Mouse (Mus musculus): ENCODE results near the gene Stum.

Stum gene

DNA sequence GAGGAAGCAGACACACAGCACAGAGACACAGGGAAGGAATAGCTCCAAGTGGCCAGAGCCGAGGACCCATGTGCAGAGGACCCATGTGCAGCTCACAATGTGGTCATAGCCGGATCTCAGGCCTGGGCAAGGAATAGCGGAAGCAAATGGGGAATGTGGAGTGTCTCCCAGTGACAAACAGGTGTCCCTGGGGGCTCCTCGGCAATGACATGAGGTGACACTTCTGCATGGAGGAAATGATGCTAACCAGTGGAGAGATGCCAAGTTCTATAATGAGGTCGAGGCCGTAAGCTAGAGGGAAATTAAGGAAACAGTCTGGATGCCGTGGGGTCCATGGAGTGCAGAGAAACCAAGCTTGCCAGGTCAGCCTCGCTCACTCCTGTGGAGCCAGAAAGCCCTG, 54.4 kb downstream of the Stum start:
- DNase-seq (ENCODE audit: low spot score in 2 of 2) = no peak

DNA sequence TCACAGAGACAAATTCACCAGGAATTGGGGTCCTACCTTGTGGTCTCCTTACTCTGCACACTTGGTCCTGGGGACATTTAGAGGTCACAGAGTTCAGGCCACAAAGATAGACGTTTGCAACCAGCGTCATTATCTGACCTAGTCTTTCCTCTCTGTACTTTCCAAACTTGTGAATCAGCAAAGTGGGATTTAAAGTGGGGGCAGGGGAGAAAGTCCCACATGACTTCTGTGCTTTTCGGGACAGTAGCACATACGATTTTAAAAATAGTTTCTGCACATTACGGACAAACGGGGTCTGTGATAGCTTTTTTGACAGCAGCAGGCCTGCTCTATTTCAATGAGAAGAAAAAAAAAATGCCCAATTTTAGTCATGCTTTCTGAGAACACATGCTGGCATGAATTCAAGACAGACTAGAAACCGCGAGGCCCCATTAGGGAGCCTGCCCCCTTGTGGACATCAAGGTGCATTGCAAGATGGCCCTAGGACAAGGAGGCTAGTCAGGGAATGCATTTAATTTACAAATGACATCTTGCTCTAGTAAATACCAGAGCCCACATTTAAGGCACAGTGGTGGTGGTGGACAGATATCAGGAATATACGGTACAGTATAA, 55.1 kb downstream of the Stum start:
- peak; percentile 46 to 73 for DNase-seq (ENCODE audit: low spot score in 2 of 2)

DNA sequence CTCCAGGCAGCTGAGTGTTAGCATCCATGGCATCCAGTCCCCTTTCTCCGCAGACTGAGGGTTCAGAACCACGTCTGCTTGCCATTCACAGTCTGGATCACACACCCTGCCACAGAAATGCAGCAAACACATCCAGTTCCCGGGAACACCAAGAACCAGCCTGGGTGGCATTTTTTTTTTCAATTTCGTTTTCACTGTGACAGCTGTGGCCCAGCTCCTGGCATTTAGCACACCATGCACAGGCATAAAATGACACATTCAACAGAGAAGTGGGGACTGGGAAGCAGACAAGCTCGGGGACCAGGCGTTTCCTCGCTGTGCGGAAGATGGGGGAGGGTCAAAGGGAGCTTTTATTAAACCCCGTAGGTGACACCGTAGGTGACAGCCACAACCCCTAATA, 55.6 kb downstream of the Stum start:
- DNase-seq (ENCODE audit: low spot score in 2 of 2) = no peak

DNA sequence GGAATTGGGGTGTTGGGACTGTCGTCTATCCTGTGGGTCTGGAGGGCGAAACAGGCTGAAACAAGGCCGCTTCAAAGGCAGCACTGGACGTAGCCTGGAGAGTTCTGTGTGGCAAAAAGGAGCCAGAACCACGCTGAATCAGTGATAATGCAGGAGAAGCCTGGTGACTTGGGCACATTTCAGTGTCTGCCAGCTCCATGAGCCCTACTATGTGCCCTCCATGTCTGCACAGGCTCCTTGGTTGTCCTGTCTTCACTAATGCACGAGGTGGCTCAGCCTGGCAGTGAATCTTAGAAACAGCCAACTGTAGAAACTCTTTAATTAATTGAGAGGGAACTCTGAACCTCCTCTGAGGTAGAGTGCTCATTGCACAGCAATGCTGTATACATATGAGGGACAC, 56.9 kb downstream of the Stum start:
- no peak for DNase-seq (ENCODE audit: low spot score in 2 of 2)

DNA sequence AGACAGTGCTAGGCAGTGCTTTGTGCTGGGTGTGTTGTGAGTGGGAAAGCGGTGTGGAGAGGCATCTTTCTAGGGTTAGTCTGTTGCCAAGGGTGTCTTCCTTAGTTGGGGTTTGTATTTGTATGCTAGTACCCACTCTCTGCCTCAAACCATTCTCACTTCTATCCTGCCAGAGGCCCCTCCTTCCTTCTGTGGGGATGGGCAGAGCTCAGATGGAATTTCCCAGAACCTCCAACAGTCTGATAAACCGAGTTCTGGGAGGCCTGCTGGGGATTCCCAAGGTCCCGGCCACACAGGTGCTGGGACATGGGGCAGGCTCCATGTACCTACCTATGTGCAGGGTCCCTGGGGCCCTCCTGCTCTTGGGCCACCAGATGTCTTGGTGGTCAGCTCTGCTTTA, 59.4 kb downstream of the Stum start:
- no peak for DNase-seq (ENCODE audit: low spot score in 2 of 2)

DNA sequence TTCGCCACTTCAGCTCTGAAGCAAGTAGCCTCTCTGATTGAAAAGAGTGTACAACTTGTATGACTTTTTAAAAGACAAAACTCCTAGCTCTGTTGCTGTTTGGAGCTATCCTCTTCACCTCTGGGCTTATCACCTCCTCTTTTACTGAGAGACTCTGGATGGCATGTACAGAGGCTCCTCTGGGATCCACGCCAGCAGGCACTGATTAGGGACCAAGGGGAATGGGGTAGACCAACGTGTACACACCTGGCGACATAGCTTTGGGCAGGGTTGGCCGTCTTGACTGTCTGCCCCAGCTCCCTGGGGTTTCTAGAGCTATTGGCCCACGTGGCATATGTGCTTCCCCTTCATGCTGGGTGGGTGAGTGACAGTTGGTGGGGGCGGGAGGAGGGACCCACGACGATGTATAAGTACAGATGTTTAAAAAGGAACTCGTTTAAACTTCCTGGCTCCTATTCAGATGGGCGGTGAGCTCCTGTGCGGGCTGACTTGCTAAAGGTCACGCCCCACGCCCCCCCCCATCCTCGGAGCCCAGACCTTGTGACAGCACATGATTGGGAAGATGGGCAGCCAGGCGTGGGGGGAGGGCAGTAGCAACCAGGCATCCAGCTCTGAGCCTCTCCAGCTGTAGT, 60.2 kb downstream of the Stum start:
- DNase-seq (ENCODE audit: low spot score in 2 of 2) = peak; percentile 65 to 66

DNA sequence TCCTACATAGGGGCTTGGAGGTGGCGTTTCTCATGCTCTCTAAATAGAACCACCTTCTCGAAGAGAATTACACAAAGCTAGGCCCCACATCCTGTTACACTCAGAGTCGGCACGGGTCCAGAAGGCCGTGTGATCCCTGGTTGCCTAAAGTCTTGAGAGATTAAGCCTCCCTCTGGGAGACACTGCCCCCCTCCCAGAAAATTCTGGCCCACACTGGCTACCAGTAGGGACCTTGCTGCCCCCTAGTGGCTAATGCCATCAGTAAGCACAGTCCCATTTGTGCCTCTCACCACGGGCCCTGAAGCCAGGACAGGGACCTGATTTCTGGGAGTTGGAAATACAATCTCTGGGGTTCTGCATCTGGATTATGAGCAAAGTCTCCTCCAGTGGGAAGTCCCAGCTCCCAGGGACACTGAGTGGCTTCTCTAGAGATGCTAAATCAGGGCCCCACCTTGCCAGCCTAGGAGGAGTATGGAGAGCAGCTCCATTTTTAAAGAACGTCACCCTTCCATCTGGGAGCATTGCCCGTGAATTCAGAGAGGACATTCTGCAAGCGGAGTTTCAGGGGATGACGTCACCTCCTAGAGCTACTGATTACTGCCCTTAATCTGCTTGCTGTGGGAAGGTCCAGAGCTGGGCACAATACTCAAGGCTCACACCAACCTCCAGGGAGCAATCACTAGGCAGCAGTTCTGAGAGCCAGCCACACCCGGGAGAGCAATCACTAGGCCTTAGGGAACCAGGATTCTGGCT, 61.1 kb downstream of the Stum start:
- DNase-seq (ENCODE audit: low spot score in 2 of 2) = peak; percentile 49 to 65

DNA sequence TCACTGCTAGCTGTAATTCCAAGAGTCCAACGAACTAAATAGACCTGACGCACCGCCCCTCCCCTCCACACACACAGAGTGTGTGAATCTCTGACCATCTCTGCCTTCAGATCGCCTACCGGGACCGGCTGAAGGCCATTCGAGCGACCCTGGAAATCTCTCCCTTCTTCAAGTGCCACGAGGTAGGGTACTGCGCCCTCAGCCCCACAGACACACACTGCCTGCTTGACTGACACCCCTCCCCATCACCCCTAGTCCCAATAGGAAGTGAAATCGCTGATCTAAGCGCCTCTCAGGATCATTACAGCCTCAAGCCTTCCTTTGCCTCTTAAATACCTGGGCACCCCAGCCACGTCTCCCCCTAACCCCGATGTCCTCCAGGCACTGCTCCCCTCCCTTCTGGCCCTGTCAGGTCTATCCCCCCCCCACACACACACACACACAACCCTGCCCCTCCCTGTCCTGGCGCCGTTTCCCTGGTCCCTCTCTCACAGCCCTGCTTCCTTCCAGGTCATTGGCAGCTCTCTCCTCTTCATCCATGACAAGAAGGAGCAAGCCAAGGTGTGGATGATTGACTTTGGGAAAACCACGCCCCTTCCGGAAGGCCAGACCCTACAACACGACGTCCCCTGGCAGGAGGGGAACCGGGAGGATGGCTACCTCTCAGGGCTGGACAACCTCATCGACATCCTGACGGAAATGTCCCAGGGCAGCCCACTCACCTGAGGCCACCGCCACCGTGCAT, 62.0 kb downstream of the Stum start:
- no peak for DNase-seq (ENCODE audit: low spot score in 2 of 2)

DNA sequence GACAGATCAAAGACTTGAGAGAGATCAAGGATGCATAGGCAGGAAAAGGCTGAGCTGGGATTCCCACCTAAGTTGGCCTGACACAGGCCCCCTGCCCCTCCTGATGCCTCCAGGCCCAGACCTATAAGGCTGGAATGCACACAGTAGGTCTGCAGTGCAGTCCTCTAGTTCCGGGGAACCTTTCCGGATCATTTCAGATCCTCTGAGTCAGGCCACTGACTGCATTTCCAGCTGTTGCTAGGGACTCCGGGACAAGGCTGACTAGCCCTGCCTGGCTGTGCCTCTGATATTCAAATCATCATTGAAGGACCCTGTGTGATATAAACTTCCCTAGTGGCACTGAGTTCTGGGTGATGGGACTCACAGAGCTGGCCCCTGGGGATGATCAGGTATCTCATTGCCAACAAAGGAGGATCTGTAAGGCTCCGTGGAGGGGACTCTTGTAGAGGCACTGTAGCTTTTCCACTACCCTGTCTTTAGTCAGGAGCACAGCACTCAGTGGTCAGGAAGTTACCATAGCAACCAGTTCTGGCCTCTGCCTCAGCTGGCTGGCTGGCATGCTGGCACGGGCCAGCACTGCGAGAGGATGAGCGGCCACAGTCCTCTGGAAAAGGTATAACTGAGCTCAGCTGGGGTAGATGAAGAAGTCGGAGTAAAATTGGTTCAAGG, 62.7 kb downstream of the Stum start:
- DNase-seq (ENCODE audit: low spot score in 2 of 2) = no peak

DNA sequence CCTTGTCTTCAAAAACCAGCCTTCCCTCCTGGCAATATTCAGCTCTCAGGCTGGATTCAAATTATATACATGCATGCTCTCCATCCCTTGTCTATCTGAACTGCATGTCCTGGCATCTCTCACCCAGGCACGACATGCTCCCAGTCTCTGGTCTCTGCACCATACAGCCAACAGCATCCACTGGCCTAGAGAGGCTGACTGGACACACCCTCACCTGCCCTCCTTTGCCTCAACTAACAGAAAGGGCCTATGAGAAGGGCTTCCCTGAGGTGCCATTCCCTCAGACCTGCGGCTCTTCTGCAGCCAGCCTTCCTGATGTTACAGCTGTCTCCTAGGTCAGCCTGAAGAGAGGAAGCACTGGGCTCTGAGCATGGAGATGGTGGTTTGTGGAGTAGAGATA, 64.2 kb downstream of the Stum start:
- DNase-seq (ENCODE audit: low spot score in 2 of 2) = no peak

DNA sequence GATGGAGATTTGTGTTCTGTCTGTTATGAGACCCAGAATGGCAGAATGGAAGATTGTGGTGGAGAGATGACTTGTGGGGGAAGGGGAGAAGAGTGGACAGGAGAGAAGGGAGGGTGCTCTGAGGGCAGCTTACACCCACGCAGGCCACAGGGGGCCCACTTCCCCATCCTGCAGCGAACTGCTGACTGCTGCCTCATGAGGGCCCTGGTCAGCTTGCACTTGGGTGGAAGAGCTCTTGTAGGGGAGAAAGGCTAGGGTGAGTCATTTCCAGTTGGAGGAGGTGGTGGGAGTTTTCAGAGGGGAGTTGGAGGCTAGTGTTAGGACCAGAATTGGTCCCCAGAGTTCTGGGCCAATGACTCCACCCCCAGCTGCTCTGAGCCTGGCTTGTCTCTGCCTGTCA, 66.2 kb downstream of the Stum start:
- peak in 1 of 2 experiments; percentile 52 for DNase-seq (ENCODE audit: low spot score in 2 of 2)

DNA sequence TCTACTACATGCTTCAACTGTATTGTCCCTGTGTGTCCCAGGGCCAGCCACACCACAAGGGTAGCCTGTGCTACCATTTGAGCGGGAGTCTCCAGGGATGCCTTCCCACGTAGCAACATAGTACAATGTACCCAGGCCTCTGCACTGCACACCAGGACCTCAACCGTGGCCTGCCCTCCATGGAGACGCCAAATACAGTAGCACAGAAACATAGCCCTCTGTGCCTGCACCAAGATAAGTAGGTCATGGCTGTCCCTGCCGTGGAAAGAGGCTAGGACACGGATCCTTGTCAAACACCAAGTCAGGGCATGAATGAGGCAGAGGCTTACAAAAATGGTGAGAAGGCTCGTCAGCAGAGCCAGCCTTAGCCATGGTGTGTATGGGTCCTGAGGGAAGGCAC, 67.5 kb downstream of the Stum start:
- DNase-seq (ENCODE audit: low spot score in 2 of 2) = no peak

DNA sequence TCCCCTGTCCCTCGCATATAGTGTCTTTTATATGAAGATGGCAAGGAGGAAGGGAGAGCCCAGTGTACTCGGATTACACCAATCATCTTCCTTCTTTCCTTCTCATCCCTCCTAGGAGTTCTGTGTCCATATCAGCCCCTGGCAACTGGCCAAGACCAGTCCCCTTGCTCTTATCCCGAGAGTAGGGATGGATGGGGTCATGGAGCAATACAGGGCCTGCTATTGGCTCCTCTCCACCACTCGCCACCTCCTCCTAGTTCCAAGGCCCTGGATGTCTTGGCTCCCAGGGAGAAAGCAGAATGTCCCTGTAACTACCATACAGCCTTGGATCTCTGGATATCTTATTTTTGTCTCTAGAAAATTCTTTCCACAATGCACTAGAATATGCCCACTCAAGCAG, 68.2 kb downstream of the Stum start:
- no peak for DNase-seq (ENCODE audit: low spot score in 2 of 2)

DNA sequence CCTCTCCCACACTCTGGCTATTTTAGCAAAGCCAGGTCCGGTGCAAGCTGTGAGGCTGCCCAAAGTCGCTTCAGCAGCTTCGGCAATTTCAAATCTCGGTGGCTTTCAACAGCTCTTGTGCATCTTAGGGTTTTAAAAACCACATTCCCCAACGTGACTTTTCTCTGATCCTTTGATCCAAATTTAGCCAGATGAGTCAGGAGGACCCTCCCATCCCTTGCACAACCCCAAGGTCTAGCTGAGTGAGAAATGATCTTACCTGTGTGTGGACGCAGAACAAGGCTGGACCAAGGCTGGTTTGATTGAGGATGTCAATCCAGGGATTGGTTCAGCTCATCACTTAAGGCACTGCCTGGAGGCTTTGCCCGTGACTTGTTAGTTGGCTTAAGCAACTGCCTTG, 73.0 kb downstream of the Stum start:
- DNase-seq (ENCODE audit: low spot score in 2 of 2) = no peak

DNA sequence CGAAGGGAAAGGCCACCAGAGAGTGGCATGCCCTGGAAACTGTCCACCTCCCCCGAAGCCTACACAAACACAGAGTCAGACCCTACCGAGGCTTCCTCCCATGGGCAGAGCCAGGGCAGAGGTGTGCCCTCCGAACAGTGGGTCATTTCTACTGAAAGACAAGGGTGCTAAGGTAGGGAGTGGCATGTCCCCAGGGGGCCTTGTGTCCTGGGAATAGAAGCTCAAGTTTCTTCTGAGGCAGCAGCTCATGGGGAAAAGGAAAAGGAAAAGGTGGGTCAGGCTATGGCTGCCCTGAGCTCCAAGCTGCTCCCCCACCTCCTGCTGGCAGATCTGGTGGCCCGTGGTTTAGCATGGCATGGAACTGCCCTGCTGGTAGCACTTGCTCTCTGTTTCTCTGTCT, 73.5 kb downstream of the Stum start:
- DNase-seq (ENCODE audit: low spot score in 2 of 2) = no peak

DNA sequence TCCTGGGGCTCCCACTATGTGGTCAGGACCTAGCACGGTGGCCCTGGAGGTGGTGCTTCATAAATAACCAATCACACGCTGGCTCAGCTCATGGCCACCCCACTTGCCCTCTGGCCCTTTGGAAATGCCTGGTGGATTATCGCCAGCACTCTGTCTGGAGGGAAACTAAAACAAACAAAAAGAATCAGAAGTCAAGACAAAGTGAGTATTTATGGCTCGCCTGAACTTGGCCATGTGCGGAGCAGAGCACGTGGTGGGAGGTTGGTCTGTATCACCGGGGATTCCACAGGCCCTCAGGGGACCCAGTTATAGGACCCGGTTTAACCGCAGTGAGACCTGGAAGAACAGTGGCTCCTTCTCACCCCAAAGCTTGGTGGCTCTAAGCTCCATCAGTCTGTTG, 74.5 kb downstream of the Stum start:
- DNase-seq (ENCODE audit: low spot score in 2 of 2) = peak in 1 of 2 experiments; percentile 43

DNA sequence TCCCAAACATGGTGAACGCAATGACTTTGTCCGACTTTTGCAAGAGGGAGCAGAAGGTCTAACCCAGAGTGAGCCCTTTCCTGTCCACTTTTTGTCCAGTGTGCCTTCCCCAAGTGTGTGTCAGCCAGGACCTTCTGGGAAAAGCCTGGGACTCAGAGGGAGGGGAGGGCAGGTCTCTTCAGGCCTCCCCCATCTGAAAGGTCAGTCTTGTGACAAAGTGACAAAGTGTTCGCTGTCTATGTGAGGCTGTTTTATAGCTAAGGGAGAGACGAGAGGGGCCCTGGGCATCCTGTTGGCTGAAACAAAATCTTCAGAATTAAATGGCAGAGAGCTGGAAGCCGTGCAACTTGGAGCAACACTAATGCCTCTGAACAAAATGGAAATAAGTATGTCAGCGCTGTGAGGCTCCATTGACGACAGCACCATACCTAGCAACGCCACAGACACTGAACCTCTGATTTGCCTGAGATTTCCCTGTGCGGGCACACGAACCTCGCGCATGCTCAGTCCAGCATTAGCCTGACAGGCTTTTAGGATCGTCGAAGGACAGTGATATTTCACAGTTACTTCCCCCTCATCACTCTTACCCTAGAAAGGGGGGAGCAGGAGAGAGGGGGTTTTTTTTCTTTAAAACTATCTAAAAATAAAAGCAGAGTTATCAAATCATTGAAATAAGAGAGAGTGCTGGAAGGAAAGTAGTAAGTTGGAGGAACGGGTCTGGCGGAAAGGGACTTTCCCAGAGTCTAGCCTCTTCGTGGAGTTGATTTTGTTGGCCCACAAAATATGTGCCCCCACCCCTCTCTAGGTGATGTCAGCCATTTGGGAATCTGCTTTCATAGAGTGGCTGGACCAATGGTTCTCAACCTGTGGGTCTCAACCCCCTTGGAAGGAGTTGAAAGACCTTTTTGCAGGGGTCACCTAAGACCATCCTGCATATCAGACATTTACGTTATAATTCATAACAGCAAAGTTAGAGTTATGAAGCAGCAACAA, 75.3 kb downstream of the Stum start:
- no peak for DNase-seq (ENCODE audit: low spot score in 2 of 2)

DNA sequence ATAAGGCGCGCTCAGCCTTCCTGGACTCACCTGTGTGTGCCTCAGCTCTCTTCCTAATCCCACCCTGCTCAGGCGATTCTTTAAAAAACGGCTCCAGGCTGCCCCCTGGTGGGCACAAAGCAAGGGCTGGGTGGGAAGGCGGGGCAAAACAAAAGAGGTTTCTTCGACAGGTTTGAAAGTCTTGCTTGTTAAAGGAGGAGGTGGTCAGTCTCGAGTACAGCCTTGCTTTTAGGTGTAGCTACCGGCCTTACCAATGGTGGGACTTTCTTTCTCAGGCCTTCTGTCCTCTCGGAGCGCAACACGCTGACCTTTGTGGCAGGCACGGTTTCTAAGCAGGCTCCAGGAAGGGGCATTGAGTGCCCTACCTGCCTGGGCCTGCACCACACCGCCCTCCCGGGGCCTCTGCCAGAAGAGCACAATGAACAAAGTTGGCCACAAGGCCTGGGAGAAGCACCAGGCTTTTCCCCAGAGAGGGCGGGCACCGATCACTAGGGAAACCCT, 76.1 kb downstream of the Stum start:
- peak; percentile 48 to 57 for DNase-seq (ENCODE audit: low spot score in 2 of 2)

DNA sequence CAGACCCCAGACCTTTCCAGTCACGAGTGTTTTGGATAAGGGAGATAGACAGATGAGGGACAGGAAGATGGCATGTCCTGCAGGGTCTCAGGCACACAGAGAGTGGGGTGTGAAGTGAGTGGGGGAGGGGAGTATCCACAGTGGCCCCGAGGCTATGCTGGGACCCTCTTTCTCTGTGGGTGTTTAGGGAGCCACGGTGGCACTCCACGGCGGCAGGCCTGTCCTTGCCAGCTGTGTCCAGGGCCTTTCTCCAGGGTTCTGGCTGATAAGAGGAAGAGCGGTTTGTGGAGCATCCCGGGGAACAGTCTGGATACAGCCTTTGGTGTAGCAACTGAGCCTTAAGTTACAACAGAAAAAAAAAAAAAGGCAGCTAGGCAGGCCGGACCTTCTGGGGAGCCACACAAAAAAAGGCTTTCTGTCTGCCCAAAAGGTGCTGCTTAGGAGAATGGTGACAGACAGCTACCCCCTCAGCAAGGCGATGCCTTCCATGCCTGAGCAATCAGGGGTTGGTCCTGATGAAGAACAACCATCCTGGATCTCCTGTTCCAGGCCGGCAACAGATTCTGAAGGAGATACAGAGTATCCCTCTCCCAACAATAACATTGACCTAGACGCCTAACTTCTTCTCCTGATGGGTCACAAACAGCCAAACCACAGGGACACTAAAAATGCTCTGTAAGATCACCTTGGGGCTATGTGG, 76.8 kb downstream of the Stum start:
- DNase-seq (ENCODE audit: low spot score in 2 of 2) = no peak

Data from spleen, postnatal 36 days (tissue).